Mouse (Mus musculus) liver, embryonic 16.5 days (tissue): ENCODE measurements around the gene Btnl2. TPM values are rescaled to one million over a fixed set of nuclear protein-coding genes. Genes with fewer than 3 reads are reported as not detected.

Experiments
- ATAC-seq: fragments of 200-750 bp; cut with Nextera tagmentation; 2 replicates; pipeline ENCODE4 v1.8.0; 2017; ENCODE audit warnings: low read depth, mild to moderate bottlenecking, moderate number of reproducible peaks, moderate library complexity
- H3K27ac ChIP-seq: fragments of 300-500 bp; sonication (generic); 2 replicates; pipeline ENCODE4 v1.5.1; 2014; ENCODE audit warnings: mild to moderate bottlenecking, low read length
- H3K27me3 ChIP-seq: fragments of 300-500 bp; sonication (generic); 2 replicates; pipeline ENCODE4 v1.6.1; 2014; ENCODE audit warnings: low read depth, low read length, mixed read lengths; ENCODE audit not compliant: control insufficient read depth, insufficient read depth
- H3K36me3 ChIP-seq: fragments of 300-500 bp; sonication (generic); 2 replicates; pipeline ENCODE4 v1.6.1; 2014; ENCODE audit warnings: mild to moderate bottlenecking; ENCODE audit not compliant: control insufficient read depth, insufficient read depth
- H3K4me1 ChIP-seq: fragments of 300-500 bp; sonication (generic); 2 replicates; pipeline ENCODE4 v1.6.1; 2014; ENCODE audit warnings: low read depth, low read length, mixed read lengths; ENCODE audit not compliant: control insufficient read depth
- H3K4me2 ChIP-seq: fragments of 300-500 bp; sonication (generic); 2 replicates; pipeline ENCODE4 v1.6.1; 2014; ENCODE audit warnings: low read depth, low read length, mixed read lengths
- H3K4me3 ChIP-seq: fragments of 300-500 bp; sonication (generic); 2 replicates; pipeline ENCODE4 v1.5.1; 2014; ENCODE audit warnings: low read depth, mild to moderate bottlenecking, low read length
- H3K9ac ChIP-seq: fragments of 300-500 bp; sonication (generic); 2 replicates; pipeline ENCODE4 v1.6.1; 2014; ENCODE audit warnings: low read depth, low read length
- H3K9me3 ChIP-seq: fragments of 300-500 bp; sonication (generic); replicated peaks from 2 replicates; pipeline ENCODE4 v1.6.1; 2016; ENCODE audit warnings: low read length; ENCODE audit not compliant: control insufficient read depth
- WGBS: fragments of 180-500 bp; shearing (Covaris S2); extraction: QIAGEN DNeasy Blood & Tissue Kit; methylation state at CpG from one replicate; pipeline ENCODE4 v1.1.7; 2014; ENCODE audit not compliant: insufficient replicate concordance; 5-methylcytosine and 5-hydroxymethylcytosine counted together
- polyA plus RNA-seq: library from polyadenylated mRNA; unstranded; fragments of >200 nt; fragmentation: Nextera tagmentation; extraction: Ambion mirVana; gene quantifications from 2 replicates; pipeline ENCODE4 v1.2.1, GENCODE M21; 2015

Btnl2 gene
- polyA plus RNA-seq, 1 experiment from 2014 or later: 0.13 TPM

DNA sequence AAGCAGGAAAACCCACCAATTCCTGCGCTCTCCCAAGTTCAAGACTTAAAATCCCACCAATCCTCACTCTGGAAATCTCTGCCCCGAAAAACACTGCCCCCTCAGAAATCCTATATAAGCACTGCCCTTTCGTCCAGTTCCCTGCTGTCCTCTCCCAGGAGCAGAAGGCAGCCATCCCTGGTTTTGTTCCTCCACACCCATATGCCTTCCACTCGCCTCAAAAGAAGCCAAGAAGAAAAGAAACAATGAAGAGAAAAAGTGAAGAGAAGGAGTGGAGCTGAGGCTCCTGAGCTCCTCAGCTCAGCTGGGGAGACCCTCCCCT, 44.7 kb downstream of the Btnl2 start:
- no peak for ATAC-seq
- Histone ChIP-seq H3K27ac (no peak overlapping the region), H3K4me2 (no peak overlapping the region), H3K9me3 (no peaks in the 10 kb centered on the region), H3K9ac (no peak overlapping the region), H3K4me1 (no peaks in the 10 kb centered on the region), H3K4me3 (no peak overlapping the region), H3K27me3 (peaks cover 5% of the 10 kb centered on the region; the same call in 1 of the 2 replicates), H3K36me3 (no peaks in the 10 kb centered on the region)
- 53% methylated on average over 4 of the region's 4 CpGs for WGBS

DNA sequence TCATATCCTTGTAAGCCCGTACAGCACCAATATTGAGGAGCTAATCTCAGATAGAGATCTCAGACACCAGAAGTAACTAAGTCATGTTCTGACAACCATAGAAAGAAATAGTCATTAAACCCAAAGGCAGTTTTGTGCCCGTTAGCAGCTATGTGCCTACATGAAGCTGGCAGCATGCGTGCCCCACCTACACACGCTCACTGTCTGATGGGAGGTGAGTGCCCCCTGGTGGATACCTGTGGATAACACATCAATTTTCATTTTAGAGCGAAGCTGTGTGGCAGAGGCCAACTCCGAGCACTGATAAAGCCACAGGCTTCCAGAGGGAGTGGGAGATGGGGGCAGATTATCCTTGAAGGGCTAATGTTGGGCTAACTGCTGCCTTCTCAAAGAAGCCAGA, 56.5 kb downstream of the Btnl2 start:
- no peak for ATAC-seq
- Histone ChIP-seq H3K4me1 (no peaks in the 10 kb centered on the region), H3K9me3 (no peaks in the 10 kb centered on the region), H3K27ac (no peak overlapping the region), H3K4me2 (no peak overlapping the region), H3K27me3 (no peaks in the 10 kb centered on the region; the same call in 1 of the 2 replicates), H3K9ac (no peak overlapping the region), H3K36me3 (no peaks in the 10 kb centered on the region), H3K4me3 (no peak overlapping the region)
- WGBS: 14% methylated on average over 6 of the region's 6 CpGs

Other genes with a start within 250 kb of the Btnl2 start
- 5.3 and 5.5 TPM in 2 replicates for gene H2-DMa, start 235.3 kb upstream of the Btnl2 start, polyA plus RNA-seq
- gene Brd2, start 232.2 kb upstream of the Btnl2 start, polyA plus RNA-seq: 32.0 and 35.8 TPM in 2 replicates
- 0.74 and 1.0 TPM in 2 replicates for gene H2-DMb2, start 211.5 kb upstream of the Btnl2 start, polyA plus RNA-seq
- 1.3 and 1.5 TPM in 2 replicates for gene H2-DMb1, start 201.8 kb upstream of the Btnl2 start, polyA plus RNA-seq
- gene Tap1, start 167.3 kb upstream of the Btnl2 start, polyA plus RNA-seq: 3.8 and 4.2 TPM in 2 replicates
- 9.6 and 9.7 TPM in 2 replicates for gene Psmb9, start 167.1 kb upstream of the Btnl2 start, polyA plus RNA-seq
- 17.7 and 18.5 TPM in 2 replicates for gene Psmb8, start 157.1 kb upstream of the Btnl2 start, polyA plus RNA-seq
- gene Tap2, start 151.3 kb upstream of the Btnl2 start, polyA plus RNA-seq: 6.7 TPM in 2 replicates
- 0.44 and 0.54 TPM in 2 replicates for gene H2-Ob, start 115.9 kb upstream of the Btnl2 start, polyA plus RNA-seq
- 8.9 and 12.0 TPM in 2 replicates for gene H2-Ab1, start 97.1 kb upstream of the Btnl2 start, polyA plus RNA-seq
- gene H2-Aa, start 67.0 kb upstream of the Btnl2 start, polyA plus RNA-seq: 4.3 and 4.7 TPM in 2 replicates
- 3.1 and 3.2 TPM in 2 replicates for gene H2-Eb1, start 49.0 kb upstream of the Btnl2 start, polyA plus RNA-seq
- not detected in 2 replicates for gene H2-Eb2, start 29.2 kb upstream of the Btnl2 start, polyA plus RNA-seq
- gene Btnl1, start 22.3 kb downstream of the Btnl2 start, polyA plus RNA-seq: 0.06 and 0.31 TPM in 2 replicates
- gene BC051142, start 44.0 kb downstream of the Btnl2 start, polyA plus RNA-seq: 0.12 and 0.16 TPM in 2 replicates
- 0.14 TPM in 1 of 2 replicates, not detected in the other for gene Btnl4, start 122.5 kb downstream of the Btnl2 start, polyA plus RNA-seq
- gene Btnl6, start 162.5 kb downstream of the Btnl2 start, polyA plus RNA-seq: 0.17 TPM in 1 of 2 replicates, not detected in the other
- gene Notch4, start 209.4 kb downstream of the Btnl2 start, polyA plus RNA-seq: 0.71 and 0.81 TPM in 2 replicates
- gene Gpsm3, start 235.0 kb downstream of the Btnl2 start, polyA plus RNA-seq: 14.4 and 15.3 TPM in 2 replicates
- gene Pbx2, start 236.4 kb downstream of the Btnl2 start, polyA plus RNA-seq: 2.5 and 3.2 TPM in 2 replicates
- gene Ager, start 243.0 kb downstream of the Btnl2 start, polyA plus RNA-seq: 0.57 and 0.77 TPM in 2 replicates
- 90.3 and 92.4 TPM in 2 replicates for gene Rnf5, start 248.9 kb downstream of the Btnl2 start, polyA plus RNA-seq
- 18.4 and 21.3 TPM in 2 replicates for gene Agpat1, start 249.4 kb downstream of the Btnl2 start, polyA plus RNA-seq